Mouse (Mus musculus) ES-Bruce4 (cell line): Measurements from ENCODE around the gene Lep.

ENCODE experiments used
- CTCF ChIP-seq: IDR thresholded peaks from one replicate; pipeline ENCODE4 v1.8.1; 2011; ENCODE audit warnings: low read depth, low read length
- EP300 ChIP-seq: IDR thresholded peaks from 2 replicates; pipeline ENCODE4 v1.6.1; 2011; ENCODE audit warnings: low read depth, low read length; ENCODE audit not compliant: insufficient read depth
- POLR2A ChIP-seq: IDR thresholded peaks from one replicate; pipeline ENCODE4 v1.8.1; 2011; ENCODE audit warnings: low read length; ENCODE audit not compliant: insufficient read depth

DNA sequence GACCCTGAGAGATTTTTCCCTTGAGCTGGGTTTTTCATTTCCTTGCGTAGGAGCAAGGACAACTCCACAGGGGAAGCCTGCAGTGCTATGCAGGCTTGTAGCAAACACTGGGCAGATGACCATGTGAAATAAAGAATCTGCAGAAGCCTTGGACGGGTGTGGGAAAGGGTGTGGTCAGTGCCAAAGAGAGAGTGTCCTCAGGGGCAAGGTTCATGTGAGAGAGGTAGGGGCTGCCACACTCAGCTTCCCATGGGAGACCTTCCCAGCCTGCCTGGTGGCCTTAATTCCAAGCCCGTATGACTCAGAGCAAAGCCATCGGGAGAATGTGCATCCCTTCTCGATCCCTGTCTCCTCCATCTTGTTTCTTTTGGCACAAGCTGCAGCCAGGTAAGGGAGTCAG is 39.1 kb upstream of the Lep start:
- no peak for TF ChIP-seq POLR2A
- TF ChIP-seq CTCF, result no peak
- 0 out of 2 replicates have a peak, but pooled peaks have one; percentile 27 for TF ChIP-seq EP300
